In the genomic region with DNA sequence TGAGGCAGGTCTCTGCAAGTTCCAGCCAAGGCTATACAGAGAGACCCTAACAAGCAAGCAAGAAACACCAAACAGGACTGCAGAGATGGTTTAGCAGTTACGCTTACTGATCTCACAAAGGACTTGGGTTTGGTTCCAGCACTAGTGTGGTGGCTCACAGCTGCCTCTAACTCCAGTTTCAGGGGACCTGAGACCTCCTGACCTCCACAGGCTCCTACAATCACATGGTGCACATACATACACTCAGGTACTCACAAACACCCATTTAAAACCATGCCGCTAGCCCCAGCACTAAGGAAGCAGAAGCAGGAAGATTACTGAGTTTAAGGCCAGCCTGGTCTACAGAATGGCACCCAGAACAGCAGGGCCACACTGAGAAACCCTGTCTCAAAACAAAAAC, we compare ENCODE assay signal across 8 mouse cellular contexts. TPM values are rescaled to one million over a fixed set of nuclear protein-coding genes. Genes with fewer than 3 reads are reported as not detected.
A peak's percentile ranks its signal among the peaks of the same experiment; 100 is the strongest.
DNase-seq lines count a peak whose midpoint lies in the region; ATAC-seq and TF ChIP-seq lines count a peak whose summit lies in the region.

No protein-coding gene starts in this region.

- 89% methylated on average over 2 of the region's 2 CpGs for WGBS in heart, embryonic 11.5 days (ENCODE audit: insufficient replicate concordance)
- WGBS in hindbrain, embryonic 10.5 days, result 82% methylated on average over 2 of the region's 2 CpGs
- WGBS in midbrain, embryonic 10.5 days, result 78% methylated on average over 2 of the region's 2 CpGs

- no peaks in the 10 kb centered on the region for H3K36me3 ChIP-seq in heart, embryonic 11.5 days (ENCODE audit: control insufficient read depth, insufficient read depth, low read length)
- peaks cover 26% of the 10 kb centered on the region for H3K36me3 ChIP-seq in E14TG2a.4 (ENCODE audit: insufficient read depth, low read length)
- peaks cover 19% of the 10 kb centered on the region for H3K36me3 ChIP-seq in hindbrain, embryonic 10.5 days
- H3K36me3 ChIP-seq in midbrain, embryonic 10.5 days, result peaks cover 20% of the 10 kb centered on the region

- H3K9me3 ChIP-seq in heart, embryonic 11.5 days (replicated peaks; ENCODE audit: control insufficient read depth, low read length), result no peaks in the 10 kb centered on the region
- no peaks in the 10 kb centered on the region for H3K9me3 ChIP-seq in E14TG2a.4 (ENCODE audit: low read length)
- no peaks in the 10 kb centered on the region for H3K9me3 ChIP-seq in hindbrain, embryonic 10.5 days
- H3K9me3 ChIP-seq in midbrain, embryonic 10.5 days (replicated peaks), result no peaks in the 10 kb centered on the region

- no peak for ATAC-seq in heart, embryonic 11.5 days (replicated peaks; ENCODE audit: insufficient number of reproducible peaks, low FRiP score, low TSS enrichment)

- no peak for DNase-seq in heart, adult 9 months (ENCODE audit: low spot score in 2 of 2)
- no peak for DNase-seq in hindbrain, embryonic 10.5 days (ENCODE audit: low spot score)
- DNase-seq in midbrain, embryonic 10.5 days (ENCODE audit: low spot score), result no peak
- DNase-seq in embryo, embryonic 10.5 days (ENCODE audit: low spot score), result no peak
- no peak for DNase-seq in cerebellum, adult 9-11 months
- no peak for DNase-seq in cerebellum, postnatal 14 days

- no peaks in the 10 kb centered on the region for H3K27me3 ChIP-seq in heart, embryonic 11.5 days (ENCODE audit: control insufficient read depth, insufficient read depth, low read length)
- no peaks in the 10 kb centered on the region for H3K27me3 ChIP-seq in E14TG2a.4 (ENCODE audit: insufficient read depth, low read length)
- no peaks in the 10 kb centered on the region for H3K27me3 ChIP-seq in hindbrain, embryonic 10.5 days (ENCODE audit: insufficient read depth, poor library complexity, severe bottlenecking)
- no peaks in the 10 kb centered on the region for H3K27me3 ChIP-seq in midbrain, embryonic 10.5 days (ENCODE audit: low read depth, poor library complexity, severe bottlenecking)

- TF ChIP-seq CTCF in E14TG2a.4 (conservative IDR thresholded peaks at IDR 0.05; ENCODE audit: low read length), result no peak

- peaks cover 27% of the 10 kb centered on the region for H3K4me1 ChIP-seq in heart, embryonic 11.5 days (ENCODE audit: control insufficient read depth, insufficient read depth, low read length)
- H3K4me1 ChIP-seq in E14TG2a.4 (replicated peaks; ENCODE audit: low read depth, low read length), result peaks cover 60% of the 10 kb centered on the region
- peaks cover 40% of the 10 kb centered on the region for H3K4me1 ChIP-seq in hindbrain, embryonic 10.5 days (replicated peaks)
- H3K4me1 ChIP-seq in midbrain, embryonic 10.5 days, result peaks cover 37% of the 10 kb centered on the region

- H3K4me3 ChIP-seq in heart, embryonic 11.5 days (ENCODE audit: low read depth, low read length), result peak overlapping the region; percentile 77
- H3K4me3 ChIP-seq in E14TG2a.4 (replicated peaks; ENCODE audit: low read length), result peak overlapping the region; percentile 93
- peak overlapping the region; percentile 84 for H3K4me3 ChIP-seq in hindbrain, embryonic 10.5 days
- peak overlapping the region; percentile 66 for H3K4me3 ChIP-seq in midbrain, embryonic 10.5 days

- peak overlapping the region; percentile 89 for H3K4me2 ChIP-seq in heart, embryonic 11.5 days

- H3K27ac ChIP-seq in heart, embryonic 11.5 days (ENCODE audit: low read depth, low read length), result no peak overlapping the region
- peak overlapping the region; percentile 91; the same call in 1 of the 2 replicates for H3K27ac ChIP-seq in hindbrain, embryonic 10.5 days
- H3K27ac ChIP-seq in midbrain, embryonic 10.5 days (replicated peaks), result peak overlapping the region; percentile 33; the same call in 1 of the 2 replicates

- no peak overlapping the region; the same call in 1 of the 2 replicates for H3K9ac ChIP-seq in heart, embryonic 11.5 days (ENCODE audit: low read depth, low read length)

RNA-seq across cellular contexts. Expression of a gene that starts 0.8 kb away (rescaled TPM):
- 58.9 and 59.2 TPM in 2 replicates for polyA plus RNA-seq in heart, embryonic 11.5 days (2014; fragmentation: Nextera tagmentation; extraction: Ambion mirVana)
- polyA plus RNA-seq in hindbrain, embryonic 10.5 days (2016; fragmentation: Nextera tagmentation; extraction: Ambion mirVana), result 83.7 and 110 TPM in 2 replicates
- polyA plus RNA-seq in midbrain, embryonic 10.5 days (2016; fragmentation: Nextera tagmentation; extraction: Ambion mirVana), result 97.3 and 110 TPM in 2 replicates

RNA-seq across cellular contexts. Expression of a gene that starts 21.1 kb away (rescaled TPM):
- polyA plus RNA-seq in heart, embryonic 11.5 days (2014; fragmentation: Nextera tagmentation; extraction: Ambion mirVana), result not detected in 2 replicates
- not detected in 2 replicates for polyA plus RNA-seq in hindbrain, embryonic 10.5 days (2016; fragmentation: Nextera tagmentation; extraction: Ambion mirVana)
- not detected in 2 replicates for polyA plus RNA-seq in midbrain, embryonic 10.5 days (2016; fragmentation: Nextera tagmentation; extraction: Ambion mirVana)

RNA-seq across cellular contexts. Expression of a gene that starts 40.2 kb away (rescaled TPM):
- 6.3 and 7.6 TPM in 2 replicates for polyA plus RNA-seq in heart, embryonic 11.5 days (2014; fragmentation: Nextera tagmentation; extraction: Ambion mirVana)
- polyA plus RNA-seq in hindbrain, embryonic 10.5 days (2016; fragmentation: Nextera tagmentation; extraction: Ambion mirVana), result 2.0 and 2.9 TPM in 2 replicates
- 1.8 and 2.2 TPM in 2 replicates for polyA plus RNA-seq in midbrain, embryonic 10.5 days (2016; fragmentation: Nextera tagmentation; extraction: Ambion mirVana)

RNA-seq across cellular contexts. Expression of a gene that starts 50.9 kb away (rescaled TPM):
- polyA plus RNA-seq in heart, embryonic 11.5 days (2014; fragmentation: Nextera tagmentation; extraction: Ambion mirVana), result 7.7 and 8.5 TPM in 2 replicates
- polyA plus RNA-seq in hindbrain, embryonic 10.5 days (2016; fragmentation: Nextera tagmentation; extraction: Ambion mirVana), result 5.9 and 6.5 TPM in 2 replicates
- polyA plus RNA-seq in midbrain, embryonic 10.5 days (2016; fragmentation: Nextera tagmentation; extraction: Ambion mirVana), result 4.1 and 4.3 TPM in 2 replicates

RNA-seq across cellular contexts. Expression of a gene that starts 52.0 kb away (rescaled TPM):
- polyA plus RNA-seq in heart, embryonic 11.5 days (2014; fragmentation: Nextera tagmentation; extraction: Ambion mirVana), result 105 and 119 TPM in 2 replicates
- 225 TPM in 2 replicates for polyA plus RNA-seq in hindbrain, embryonic 10.5 days (2016; fragmentation: Nextera tagmentation; extraction: Ambion mirVana)
- 242 and 245 TPM in 2 replicates for polyA plus RNA-seq in midbrain, embryonic 10.5 days (2016; fragmentation: Nextera tagmentation; extraction: Ambion mirVana)
